17 mouse cellular contexts compared by ENCODE assay signal in the genomic region with DNA sequence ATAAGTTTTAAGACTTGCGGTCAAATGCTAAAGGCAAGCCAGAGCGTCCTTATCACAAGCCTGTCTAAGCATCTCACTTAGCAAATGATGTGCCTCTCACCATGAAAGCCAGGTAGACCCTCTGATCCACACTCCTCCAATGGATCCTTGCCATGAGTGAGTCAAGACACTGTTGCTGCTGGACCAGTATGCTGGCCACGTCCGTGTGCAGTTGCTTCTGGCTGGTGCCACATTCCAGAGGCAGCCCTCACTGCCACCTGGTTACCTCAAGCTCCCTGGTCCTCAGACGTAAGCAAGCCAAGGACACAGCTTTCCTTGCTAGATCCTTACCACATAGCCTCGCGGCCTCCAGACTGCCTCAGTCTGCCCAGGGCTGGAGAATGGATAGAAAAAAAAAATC. TPM values are rescaled to one million over a fixed set of nuclear protein-coding genes. Genes with fewer than 3 reads are reported as not detected.
DNase-seq lines count a peak whose midpoint lies in the region; ATAC-seq and TF ChIP-seq lines count a peak whose summit lies in the region.
"Had no signal": no experiment of that assay in that cellular context is flagged by ENCODE, and none has a peak within 500 bp of the region (broad histone marks: within the 10 kb centered on the region; RNA-seq: fewer than 3 reads in every experiment).

No protein-coding gene starts in this region.

- no peak overlapping the region for H3K4me3 ChIP-seq in heart, embryonic 12.5 days
- H3K4me3 ChIP-seq in kidney, embryonic 15.5 days (replicated peaks), result no peak overlapping the region
- no peak overlapping the region for H3K4me3 ChIP-seq in midbrain, postnatal 0 days (ENCODE audit: low read depth, low read length)
- H3K4me3 ChIP-seq in midbrain, embryonic 15.5 days, result no peak overlapping the region
- H3K4me3 ChIP-seq: liver, embryonic 12.5 days; midbrain, embryonic 12.5 days had no signal

- peaks cover 3% of the 10 kb centered on the region; the same call in 1 of the 2 replicates for H3K36me3 ChIP-seq in heart, embryonic 12.5 days
- H3K36me3 ChIP-seq in kidney, embryonic 15.5 days, result peaks cover 22% of the 10 kb centered on the region
- no peaks in the 10 kb centered on the region for H3K36me3 ChIP-seq in midbrain, postnatal 0 days (ENCODE audit: insufficient read depth, low read length)
- no peaks in the 10 kb centered on the region for H3K36me3 ChIP-seq in midbrain, embryonic 15.5 days (replicated peaks)
- H3K36me3 ChIP-seq: liver, embryonic 12.5 days; midbrain, embryonic 12.5 days had no signal

- no peak for DNase-seq in heart, postnatal 10 days
- DNase-seq in kidney, postnatal 4 days, result no peak
- DNase-seq in midbrain, postnatal 0 days (ENCODE audit: low spot score), result peak; percentile 25
- DNase-seq in cerebellum, adult 11-12 months, result no peak
- DNase-seq in frontal cortex, postnatal 10 days (ENCODE audit: low spot score in 2 of 2), result no peak
- DNase-seq: B cell, adult 2 months; gastrocnemius, postnatal 36 days; layer of hippocampus, adult 9-11 months; right cerebral cortex, postnatal 14 days had no signal

- 81% methylated on average over 7 of the region's 7 CpGs for WGBS in heart, embryonic 12.5 days
- WGBS in kidney, embryonic 15.5 days, result 78% methylated on average over 7 of the region's 7 CpGs
- 80% methylated on average over 7 of the region's 7 CpGs for WGBS in midbrain, postnatal 0 days
- 77% methylated on average over 7 of the region's 7 CpGs for WGBS in midbrain, embryonic 15.5 days

- intact Hi-C loops in heart, postnatal 10 days (cut with DNase I), result loop anchor here (2.0 kb wide), 1 partner anchor 20 kb away; no protein-coding TSS in a partner anchor

- peak overlapping the region; percentile 78; the same call in 1 of the 2 replicates for H3K27ac ChIP-seq in heart, embryonic 12.5 days (ENCODE audit: poor library complexity, severe bottlenecking)
- H3K27ac ChIP-seq in kidney, embryonic 15.5 days, result peak overlapping the region; percentile 90
- no peak overlapping the region for H3K27ac ChIP-seq in midbrain, postnatal 0 days (ENCODE audit: low read depth, low read length)
- H3K27ac ChIP-seq in midbrain, embryonic 15.5 days, result no peak overlapping the region
- H3K27ac ChIP-seq: liver, embryonic 12.5 days; macrophage; midbrain, embryonic 12.5 days had no signal

- H3K9me3 ChIP-seq in heart, embryonic 12.5 days (replicated peaks), result 0 out of 2 replicates have a peak, but pooled peaks cover 2% of the 10 kb centered on the region
- no peaks in the 10 kb centered on the region for H3K9me3 ChIP-seq in kidney, embryonic 15.5 days (replicated peaks)
- no peaks in the 10 kb centered on the region for H3K9me3 ChIP-seq in midbrain, postnatal 0 days (ENCODE audit: low read length)
- no peaks in the 10 kb centered on the region for H3K9me3 ChIP-seq in midbrain, embryonic 15.5 days
- H3K9me3 ChIP-seq: liver, embryonic 12.5 days; midbrain, embryonic 12.5 days had no signal

- peaks cover 49% of the 10 kb centered on the region for H3K4me1 ChIP-seq in heart, embryonic 12.5 days (replicated peaks)
- H3K4me1 ChIP-seq in kidney, embryonic 15.5 days, result peaks cover 63% of the 10 kb centered on the region
- peaks cover 2% of the 10 kb centered on the region; the same call in 1 of the 2 replicates for H3K4me1 ChIP-seq in midbrain, postnatal 0 days (ENCODE audit: insufficient read depth, low read length)
- H3K4me1 ChIP-seq in midbrain, embryonic 15.5 days, result peaks cover 25% of the 10 kb centered on the region

- H3K27me3 ChIP-seq in heart, embryonic 12.5 days (replicated peaks), result no peaks in the 10 kb centered on the region
- no peaks in the 10 kb centered on the region for H3K27me3 ChIP-seq in kidney, embryonic 15.5 days
- H3K27me3 ChIP-seq in midbrain, postnatal 0 days (ENCODE audit: insufficient read depth, low read length), result no peaks in the 10 kb centered on the region
- H3K27me3 ChIP-seq in midbrain, embryonic 15.5 days (replicated peaks), result no peaks in the 10 kb centered on the region
- H3K27me3 ChIP-seq: liver, embryonic 12.5 days; midbrain, embryonic 12.5 days; Patski had no signal

- no peak for ATAC-seq in heart, embryonic 12.5 days (ENCODE audit: insufficient number of reproducible peaks, low FRiP score)
- no peak for ATAC-seq in kidney, embryonic 15.5 days (replicated peaks; ENCODE audit: low FRiP score)
- 0 out of 2 replicates have a peak, but pooled peaks have one; percentile 41 for ATAC-seq in midbrain, postnatal 0 days (ENCODE audit: low FRiP score)
- ATAC-seq in midbrain, embryonic 15.5 days (replicated peaks), result no peak
- ATAC-seq: intestine, postnatal 0 days; liver, embryonic 12.5 days; Patski had no signal

- H3K4me2 ChIP-seq in heart, embryonic 12.5 days, result no peak overlapping the region
- H3K4me2 ChIP-seq in kidney, embryonic 15.5 days, result no peak overlapping the region
- no peak overlapping the region for H3K4me2 ChIP-seq in midbrain, postnatal 0 days (ENCODE audit: low read depth, low read length, poor library complexity, severe bottlenecking)
- H3K4me2 ChIP-seq in midbrain, embryonic 15.5 days, result no peak overlapping the region
- H3K4me2 ChIP-seq: liver, embryonic 12.5 days; midbrain, embryonic 12.5 days had no signal

- no peak overlapping the region for H3K9ac ChIP-seq in heart, embryonic 12.5 days
- no peak overlapping the region for H3K9ac ChIP-seq in kidney, embryonic 15.5 days
- no peak overlapping the region for H3K9ac ChIP-seq in midbrain, postnatal 0 days (replicated peaks; ENCODE audit: low read length, poor library complexity, severe bottlenecking)
- H3K9ac ChIP-seq in midbrain, embryonic 15.5 days, result no peak overlapping the region
- H3K9ac ChIP-seq: liver, embryonic 12.5 days; midbrain, embryonic 12.5 days had no signal

- no peak for TF ChIP-seq CTCF in midbrain, postnatal 0 days (IDR thresholded peaks at IDR 0.05)

RNA-seq across cellular contexts. Expression of gene Ctdspl, which starts 46.8 kb away (rescaled TPM):
- polyA plus RNA-seq in heart, embryonic 12.5 days (2016; fragmentation: Nextera tagmentation; extraction: Ambion mirVana), result 7.8 and 9.7 TPM in 2 replicates
- total RNA-seq in heart, postnatal 10 days (2021), result 10 to 100 TPM; 16.0 to 17.5 TPM
- 24.9 and 26.2 TPM in 2 replicates for polyA plus RNA-seq in kidney, embryonic 15.5 days (2015; fragmentation: Nextera tagmentation; extraction: Ambion mirVana)
- 9.5 and 11.9 TPM in 2 replicates for total RNA-seq in midbrain, postnatal 0 days (2014; rRNA removed)
- polyA plus RNA-seq in midbrain, postnatal 0 days (2015; fragmentation: Nextera tagmentation; extraction: Ambion mirVana), result 5.2 and 7.1 TPM in 2 replicates
- 7.5 and 8.3 TPM in 2 replicates for polyA plus RNA-seq in midbrain, embryonic 15.5 days (2015; fragmentation: Nextera tagmentation; extraction: Ambion mirVana)

Comparison
In these comparisons a context has a peak if more than half of its experiments do, and no peak if none do; other contexts are left out.
1. H3K27ac ChIP-seq: peak in heart, embryonic 12.5 days (single experiment) and kidney, embryonic 15.5 days (single experiment); none in midbrain, postnatal 0 days (single experiment) and midbrain, embryonic 15.5 days (single experiment).